15 mouse cellular contexts compared by ENCODE assay signal in the genomic region with DNA sequence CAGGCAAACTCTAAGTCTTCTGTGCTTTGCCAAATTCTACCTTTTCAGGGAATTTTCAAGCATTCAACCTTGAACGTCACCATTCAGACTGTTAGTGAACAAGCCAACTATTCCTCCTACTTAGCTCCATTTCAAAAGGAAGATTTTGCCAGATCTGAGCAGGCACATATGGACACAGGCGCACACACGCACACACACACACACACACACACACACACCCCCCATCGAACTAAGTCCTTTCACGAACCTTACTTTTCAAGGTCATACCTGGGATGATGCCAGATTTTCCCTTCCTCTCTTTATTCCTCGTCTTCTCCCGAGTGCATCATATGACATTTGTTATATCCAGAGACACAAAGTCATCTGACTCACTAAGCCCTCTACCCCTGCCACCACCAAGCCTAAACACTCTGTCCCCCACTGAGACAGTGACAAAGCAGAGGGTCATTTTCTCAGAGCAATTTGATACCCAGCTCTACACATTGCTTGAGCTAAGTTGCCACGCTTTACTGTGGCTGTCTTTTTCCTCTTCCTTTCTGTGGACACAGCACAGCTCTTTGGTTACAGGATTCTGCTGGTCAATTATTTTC. TPM values are rescaled to one million over a fixed set of nuclear protein-coding genes. Genes with fewer than 3 reads are reported as not detected.
DNase-seq lines count a peak whose midpoint lies in the region; ATAC-seq and TF ChIP-seq lines count a peak whose summit lies in the region.
"Not testable (repeated sequence)": the region's sequence is repeated elsewhere in the genome, so short reads cannot be mapped to it uniquely, and the experiment has no call there.
"Had no signal": no experiment of that assay in that cellular context is flagged by ENCODE, and none has a peak within 500 bp of the region (broad histone marks: within the 10 kb centered on the region; RNA-seq: fewer than 3 reads in every experiment).

No protein-coding gene starts in this region.

- WGBS in midbrain, embryonic 10.5 days = 93% methylated on average over 8 of the region's 8 CpGs
- WGBS in stomach, postnatal 0 days = 87% methylated on average over 7 of the region's 8 CpGs

- H3K27ac ChIP-seq in midbrain, embryonic 10.5 days (replicated peaks); stomach, postnatal 0 days (replicated peaks): not testable (repeated sequence)

- not testable (repeated sequence) for H3K4me2 ChIP-seq in stomach, postnatal 0 days (replicated peaks; ENCODE audit: low read depth)

- not testable (repeated sequence) for ATAC-seq in stomach, postnatal 0 days (ENCODE audit: low FRiP score, low TSS enrichment)

- intact Hi-C loops in left cerebral cortex, postnatal 36 days (cut with DNase I) = not testable (repeated sequence)

- not testable (repeated sequence) for H3K4me1 ChIP-seq in midbrain, embryonic 10.5 days; stomach, postnatal 0 days (replicated peaks; ENCODE audit: control insufficient read depth, insufficient read depth)

- H3K36me3 ChIP-seq in midbrain, embryonic 10.5 days; stomach, postnatal 0 days (ENCODE audit: control insufficient read depth, insufficient read depth, low read length): not testable (repeated sequence)

- peak; percentile 1 for DNase-seq in adipocyte (ENCODE audit: low spot score)
- peak; percentile 16 to 23 for DNase-seq in cerebellum, postnatal 25 days
- DNase-seq in heart, adult 18-20 months = peak; percentile 17 to 28
- peak; percentile 12 for DNase-seq in kidney, adult 9 months
- DNase-seq in left cerebral cortex, postnatal 36 days (ENCODE audit: low spot score in 2 of 2) = peak; percentile 6 to 27
- peak; percentile 9 for DNase-seq in midbrain, embryonic 10.5 days (ENCODE audit: low spot score)
- DNase-seq in stomach, postnatal 0 days (ENCODE audit: low spot score) = peak; percentile 12
- DNase-seq in urinary bladder, postnatal 4 days (ENCODE audit: low spot score in 2 of 2) = peak; percentile 57 to 86

- H3K9me3 ChIP-seq in midbrain, embryonic 10.5 days (replicated peaks); stomach, postnatal 0 days (ENCODE audit: control insufficient read depth, low read length): not testable (repeated sequence)

- not testable (repeated sequence) for H3K4me3 ChIP-seq in midbrain, embryonic 10.5 days; stomach, postnatal 0 days (ENCODE audit: low read depth, low read length)

- not testable (repeated sequence) for H3K27me3 ChIP-seq in midbrain, embryonic 10.5 days (ENCODE audit: low read depth, poor library complexity, severe bottlenecking); stomach, postnatal 0 days (ENCODE audit: control insufficient read depth, insufficient read depth, low read length)

- not testable (repeated sequence) for TF ChIP-seq EP300 in stomach, postnatal 0 days (optimal IDR thresholded peaks at IDR 0.05)

- H3K9ac ChIP-seq in stomach, postnatal 0 days (ENCODE audit: low read length) = not testable (repeated sequence)

- not testable (repeated sequence) for TF ChIP-seq CTCF in stomach, postnatal 0 days (IDR thresholded peaks at IDR 0.05; ENCODE audit: low read depth)

RNA-seq across cellular contexts. Expression of a gene that starts 45.5 kb away (rescaled TPM):
- under 1 TPM; 0.28 to 0.69 TPM for total RNA-seq in heart, adult 18-20 months (2021)
- 1 to 10 TPM; 1.5 to 3.0 TPM for total RNA-seq in left cerebral cortex, postnatal 36 days (2021)
- polyA plus RNA-seq in midbrain, embryonic 10.5 days (2016; fragmentation: Nextera tagmentation; extraction: Ambion mirVana) = 0.09 TPM in 1 of 2 replicates, not detected in the other
- polyA plus RNA-seq in stomach, postnatal 0 days (2015; fragmentation: Nextera tagmentation; extraction: Ambion mirVana) = 0.05 TPM in 1 of 2 replicates, not detected in the other
- total RNA-seq: adrenal gland, postnatal 36 days; ES-E14 had no signal
- polyA plus RNA-seq: embryonic facial prominence, embryonic 15.5 days; forebrain, embryonic 16.5 days; kidney, embryonic 16.5 days; lung, embryonic 15.5 days; midbrain, embryonic 15.5 days had no signal

Comparison
In these comparisons a context has a peak if more than half of its experiments do, and no peak if none do; other contexts are left out.
1. DNase-seq: peak in every context shown above with its lines; median percentile 72 in urinary bladder, postnatal 4 days; 22 in heart, adult 18-20 months; 20 in cerebellum, postnatal 25 days; 16 in left cerebral cortex, postnatal 36 days; 12 in kidney, adult 9 months; 12 in stomach, postnatal 0 days; 9 in midbrain, embryonic 10.5 days; 1 in adipocyte.